Mouse (Mus musculus): Measurements from ENCODE around the gene Acp5.

GRCm38 (mm10) chr9:22161299-22161698 is 25.8 kb upstream of the Acp5 start:
- TF ChIP-seq CTCF (conservative IDR thresholded peaks at IDR 0.05 in 1 of 2, IDR thresholded peaks at IDR 0.05 in 1 of 2; ENCODE audit: low read depth in 2 of 2, low read length in 2 of 2) (no peak), EP300 (IDR thresholded peaks at IDR 0.05; ENCODE audit: low read length) (no peak), BHLHE40 (IDR thresholded peaks at IDR 0.05; ENCODE audit: low read depth, low read length) (no peak), MAFK (IDR thresholded peaks at IDR 0.05; ENCODE audit: insufficient replicate concordance, low read length) (no peak)

Measured in CH12.LX (cell line).